Mouse (Mus musculus): ENCODE data around the gene Gjc1. TPM values are rescaled to one million over a fixed set of nuclear protein-coding genes. Genes with fewer than 3 reads are reported as not detected.

Gjc1 gene
- total and polyA plus RNA-seq, 2 experiments from 2014 or later = 18.0 to 21.3 TPM

DNA sequence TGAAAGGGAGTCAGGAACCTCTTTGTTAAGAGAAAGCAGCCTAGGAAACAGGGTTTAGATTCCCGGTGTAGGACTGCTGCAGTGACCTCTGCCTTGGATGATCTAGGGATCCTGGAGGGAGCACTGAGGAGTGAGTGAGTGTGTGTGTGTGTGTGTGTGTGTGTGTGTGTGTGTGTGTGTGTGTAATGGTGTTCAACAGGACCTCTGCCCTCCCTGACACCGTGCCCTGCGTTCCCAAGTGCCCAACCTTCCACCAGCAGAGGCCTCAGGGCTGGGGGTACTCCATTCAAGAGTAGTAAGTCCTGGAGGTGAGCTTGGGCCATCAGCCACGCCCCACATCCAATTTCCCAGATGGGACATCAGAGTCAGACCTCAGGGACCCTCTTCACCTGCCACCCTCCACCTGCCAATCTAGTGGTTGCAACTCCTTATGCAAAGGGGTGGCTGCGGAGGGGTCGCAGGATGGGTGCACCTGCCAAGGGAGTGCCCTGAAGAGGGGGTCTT, 58.6 kb downstream of the Gjc1 start:
- 20% methylated on average over 6 of the region's 6 CpGs for WGBS
- Histone ChIP-seq H3K27ac (peak overlapping the region; percentile 62; the same call in 1 of the 2 replicates), H3K27me3 (ENCODE audit: insufficient read depth, low read length) (no peaks in the 10 kb centered on the region), H3K9ac (replicated peaks; ENCODE audit: low read length) (peak overlapping the region; percentile 89), H3K4me3 (ENCODE audit: low read length) (peak overlapping the region; percentile 78), H3K4me2 (ENCODE audit: low read depth, low read length) (peak overlapping the region; percentile 97), H3K9me3 (ENCODE audit: low read length) (no peaks in the 10 kb centered on the region), H3K4me1 (ENCODE audit: insufficient read depth, low read length) (0 out of 2 replicates have a peak, but pooled peaks cover 11% of the 10 kb centered on the region), H3K36me3 (ENCODE audit: insufficient read depth, low read length) (no peaks in the 10 kb centered on the region)
- DNase-seq (ENCODE audit: low spot score) = no peak
- ATAC-seq = peak; percentile 6; the same call in 1 of the 2 replicates
- TF ChIP-seq CTCF (IDR thresholded peaks at IDR 0.05; ENCODE audit: low read depth) = no peak

DNA sequence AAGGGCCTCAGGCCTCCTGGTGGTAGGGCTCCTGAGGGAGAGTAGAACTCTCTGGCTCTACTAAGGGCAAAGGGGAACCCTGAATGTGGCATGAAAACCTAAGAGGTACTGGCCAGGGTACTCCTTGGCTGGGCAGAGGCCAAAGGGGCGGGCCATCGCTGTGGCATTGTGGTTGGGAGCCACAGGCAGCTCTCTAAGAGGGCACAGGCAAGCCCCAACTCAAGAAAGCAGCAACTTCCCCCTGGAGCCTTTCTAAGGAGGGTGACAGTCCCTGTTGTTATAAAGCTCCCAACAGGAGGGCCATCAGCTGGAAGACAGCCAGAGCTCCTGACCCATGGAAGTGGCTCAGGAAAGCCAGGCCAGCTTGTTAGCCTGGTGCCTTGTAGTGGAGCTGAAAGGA, 60.5 kb downstream of the Gjc1 start:
- no peak overlapping the region for H3K27ac ChIP-seq
- 82% methylated on average over 2 of the region's 2 CpGs for WGBS
- H3K4me3 ChIP-seq (ENCODE audit: low read length) = no peak overlapping the region
- TF ChIP-seq CTCF (IDR thresholded peaks at IDR 0.05; ENCODE audit: low read depth) = no peak
- H3K4me2 ChIP-seq (ENCODE audit: low read depth, low read length) = no peak overlapping the region
- H3K4me1 ChIP-seq (ENCODE audit: insufficient read depth, low read length) = peaks cover 21% of the 10 kb centered on the region
- no peaks in the 10 kb centered on the region for H3K27me3 ChIP-seq (ENCODE audit: insufficient read depth, low read length)
- no peak overlapping the region for H3K9ac ChIP-seq (replicated peaks; ENCODE audit: low read length)
- no peaks in the 10 kb centered on the region for H3K36me3 ChIP-seq (ENCODE audit: insufficient read depth, low read length)
- no peaks in the 10 kb centered on the region for H3K9me3 ChIP-seq (ENCODE audit: low read length)
- no peak for ATAC-seq
- DNase-seq (ENCODE audit: low spot score) = no peak

DNA sequence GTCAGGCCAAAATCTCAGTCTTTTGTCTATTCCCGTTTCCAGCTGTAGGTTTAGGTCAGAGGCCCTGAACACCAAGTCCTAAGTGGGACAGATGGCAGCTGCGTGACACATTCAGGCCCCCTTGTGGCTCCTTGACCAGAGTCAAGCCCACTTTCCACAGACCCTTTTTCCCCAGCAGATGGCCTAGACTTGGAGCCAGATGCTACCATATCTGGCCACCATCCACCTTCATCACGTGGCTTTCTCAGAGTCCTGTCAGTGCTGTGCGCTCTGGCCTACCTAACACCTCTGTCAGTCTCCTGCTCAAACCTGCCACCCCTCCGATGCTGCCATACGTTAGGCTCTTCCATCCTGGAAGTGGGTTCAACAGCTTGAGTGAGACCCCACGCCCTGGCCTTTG, 64.1 kb downstream of the Gjc1 start:
- Histone ChIP-seq H3K4me2 (ENCODE audit: low read depth, low read length) (no peak overlapping the region), H3K4me1 (ENCODE audit: insufficient read depth, low read length) (peaks cover 16% of the 10 kb centered on the region), H3K36me3 (ENCODE audit: insufficient read depth, low read length) (no peaks in the 10 kb centered on the region), H3K4me3 (ENCODE audit: low read length) (no peak overlapping the region), H3K9me3 (ENCODE audit: low read length) (no peaks in the 10 kb centered on the region), H3K9ac (replicated peaks; ENCODE audit: low read length) (no peak overlapping the region), H3K27ac (no peak overlapping the region), H3K27me3 (ENCODE audit: insufficient read depth, low read length) (no peaks in the 10 kb centered on the region)
- 65% methylated on average over 7 of the region's 7 CpGs for WGBS
- DNase-seq (ENCODE audit: low spot score) (peak; percentile 55), ATAC-seq (peak; percentile 36; the same call in 1 of the 2 replicates)
- peak; percentile 48 for TF ChIP-seq CTCF (IDR thresholded peaks at IDR 0.05; ENCODE audit: low read depth)

DNA sequence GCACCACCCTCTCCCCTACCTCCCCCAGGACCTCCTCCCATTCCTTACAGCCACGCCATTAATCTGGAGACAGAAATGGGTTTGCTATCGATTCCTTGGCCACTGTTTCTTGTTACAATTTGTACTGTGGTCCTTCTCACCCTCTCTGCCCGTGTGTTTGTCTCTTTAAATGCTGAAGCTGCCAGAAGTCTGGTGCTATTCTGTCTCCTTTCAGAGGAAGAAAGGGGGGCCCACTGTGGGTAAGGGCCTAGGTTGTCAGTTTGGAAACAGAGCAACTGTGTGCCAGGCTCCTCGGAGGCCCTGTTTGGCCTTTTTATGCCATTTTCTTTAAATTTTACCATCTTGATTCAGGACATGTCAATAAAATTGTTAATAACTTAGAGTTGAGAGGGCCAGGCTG, 65.1 kb downstream of the Gjc1 start:
- 20% methylated on average over 4 of the region's 4 CpGs for WGBS
- no peaks in the 10 kb centered on the region for H3K27me3 ChIP-seq (ENCODE audit: insufficient read depth, low read length)
- peak overlapping the region; percentile 7; the same call in 1 of the 2 replicates for H3K27ac ChIP-seq
- H3K9me3 ChIP-seq (ENCODE audit: low read length) = no peaks in the 10 kb centered on the region
- no peak for TF ChIP-seq CTCF (IDR thresholded peaks at IDR 0.05; ENCODE audit: low read depth)
- peak; percentile 48 for DNase-seq (ENCODE audit: low spot score)
- peak overlapping the region; percentile 31; the same call in 1 of the 2 replicates for H3K4me2 ChIP-seq (ENCODE audit: low read depth, low read length)
- H3K4me3 ChIP-seq (ENCODE audit: low read length) = no peak overlapping the region
- ATAC-seq = 0 out of 2 replicates have a peak, but pooled peaks have one; percentile 39
- H3K36me3 ChIP-seq (ENCODE audit: insufficient read depth, low read length) = no peaks in the 10 kb centered on the region
- no peak overlapping the region for H3K9ac ChIP-seq (replicated peaks; ENCODE audit: low read length)
- H3K4me1 ChIP-seq (ENCODE audit: insufficient read depth, low read length) = peaks cover 16% of the 10 kb centered on the region

DNA sequence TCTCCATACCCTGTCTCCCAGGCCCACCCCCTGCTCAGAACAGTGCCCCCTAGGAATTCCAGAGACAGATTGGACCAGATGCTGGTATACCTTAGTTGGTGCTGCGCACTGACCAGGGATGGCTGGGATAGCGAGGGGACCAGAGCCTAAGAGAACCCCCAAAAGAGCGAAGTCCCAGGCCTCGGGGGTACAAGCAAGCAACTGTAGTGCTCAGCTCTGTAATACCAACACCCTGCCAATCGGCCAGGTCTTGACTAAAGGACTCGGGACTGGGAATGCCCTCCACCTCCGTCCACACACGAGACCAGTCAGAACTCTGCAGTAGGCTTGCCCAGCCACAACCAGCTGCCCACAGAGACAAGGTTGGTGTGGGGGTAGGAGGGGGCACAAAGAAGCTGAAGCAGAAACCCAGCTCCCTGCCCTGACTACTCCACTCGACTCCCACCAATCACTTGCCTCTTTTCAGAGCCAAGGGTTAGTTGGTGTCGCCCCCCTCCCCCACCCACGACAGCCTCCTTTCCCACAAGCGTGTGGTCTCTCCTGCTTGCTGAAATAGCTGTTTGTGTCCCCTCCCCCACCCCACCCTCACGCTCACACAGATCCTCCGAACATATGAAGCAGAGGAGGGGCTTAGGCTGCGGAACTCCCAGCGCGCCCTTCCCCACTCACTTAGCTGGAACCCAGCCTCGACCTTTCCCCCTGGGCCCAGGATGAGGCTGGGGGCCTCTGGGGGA, 65.7 kb downstream of the Gjc1 start:
- no peak overlapping the region for H3K9ac ChIP-seq (replicated peaks; ENCODE audit: low read length)
- H3K36me3 ChIP-seq (ENCODE audit: insufficient read depth, low read length) = no peaks in the 10 kb centered on the region
- peaks cover 16% of the 10 kb centered on the region for H3K4me1 ChIP-seq (ENCODE audit: insufficient read depth, low read length)
- no peak overlapping the region for H3K4me3 ChIP-seq (ENCODE audit: low read length)
- no peaks in the 10 kb centered on the region for H3K9me3 ChIP-seq (ENCODE audit: low read length)
- no peaks in the 10 kb centered on the region for H3K27me3 ChIP-seq (ENCODE audit: insufficient read depth, low read length)
- 0 out of 2 replicates have a peak, but pooled peaks have one; percentile 5 for TF ChIP-seq CTCF (IDR thresholded peaks at IDR 0.05; ENCODE audit: low read depth)
- no peak overlapping the region for H3K27ac ChIP-seq
- WGBS = 37% methylated on average over 18 of the region's 18 CpGs
- ATAC-seq = peak; percentile 67
- H3K4me2 ChIP-seq (ENCODE audit: low read depth, low read length) = peak overlapping the region; percentile 31
- peak; percentile 42 for DNase-seq (ENCODE audit: low spot score)

DNA sequence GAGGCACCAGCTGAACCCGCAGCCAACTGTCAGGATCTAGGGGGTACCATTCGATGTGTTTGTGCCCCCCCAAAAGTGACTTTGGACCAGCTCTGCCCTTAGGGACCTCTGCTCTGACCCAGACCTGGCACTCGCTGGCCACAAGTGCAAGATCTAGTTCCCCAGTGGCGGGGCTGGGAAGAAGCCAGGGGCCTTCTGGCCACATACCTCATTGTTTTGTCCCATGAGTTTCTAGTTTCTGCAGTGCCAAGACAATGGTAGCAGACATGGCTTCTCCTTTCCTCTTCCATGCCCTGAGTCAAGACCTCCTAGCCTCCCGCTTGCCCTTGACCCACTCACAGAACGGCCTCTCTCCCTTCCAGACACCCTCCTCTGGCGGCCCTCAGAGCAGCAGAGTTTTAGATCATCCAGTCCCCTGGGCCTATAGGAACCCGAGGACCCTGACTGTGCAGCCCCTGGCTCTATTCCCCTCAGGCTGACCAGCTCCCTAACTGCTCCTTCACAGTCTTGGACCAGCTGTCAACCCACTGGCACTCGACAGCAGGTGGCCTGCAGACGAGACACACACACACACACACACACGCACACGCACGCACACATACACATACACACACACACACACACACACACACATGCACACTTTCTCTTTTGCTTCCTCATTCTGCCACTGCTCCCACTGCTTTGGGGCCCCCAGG, 66.5 kb downstream of the Gjc1 start:
- no peak overlapping the region for H3K9ac ChIP-seq (replicated peaks; ENCODE audit: low read length)
- H3K27ac ChIP-seq = no peak overlapping the region
- DNase-seq (ENCODE audit: low spot score) (no peak), ATAC-seq (no peak)
- 57% methylated on average over 13 of the region's 13 CpGs for WGBS
- no peak overlapping the region for H3K4me2 ChIP-seq (ENCODE audit: low read depth, low read length)
- H3K27me3 ChIP-seq (ENCODE audit: insufficient read depth, low read length) = no peaks in the 10 kb centered on the region
- peaks cover 16% of the 10 kb centered on the region for H3K4me1 ChIP-seq (ENCODE audit: insufficient read depth, low read length)
- no peak for TF ChIP-seq CTCF (IDR thresholded peaks at IDR 0.05; ENCODE audit: low read depth)
- H3K9me3 ChIP-seq (ENCODE audit: low read length) = no peaks in the 10 kb centered on the region
- H3K36me3 ChIP-seq (ENCODE audit: insufficient read depth, low read length) = no peaks in the 10 kb centered on the region
- no peak overlapping the region for H3K4me3 ChIP-seq (ENCODE audit: low read length)
